ENCODE assay signal across 25 mouse cellular contexts in genomic region chr15:74225927-74226285, GRCm38 (mm10).
"Had no signal": no experiment of that assay in that cellular context is flagged by ENCODE, and none has a peak within 500 bp of the region (broad histone marks: within the 10 kb centered on the region; RNA-seq: fewer than 3 reads in every experiment).

No protein-coding gene starts in this region.

- H3K4me1 ChIP-seq: heart, embryonic 10.5 days; heart, embryonic 12.5 days; intestine, embryonic 15.5 days; kidney, embryonic 15.5 days; limb, embryonic 13.5 days; limb, embryonic 15.5 days; liver, embryonic 12.5 days had no signal

- H3K27me3 ChIP-seq: intestine, embryonic 15.5 days; liver, embryonic 12.5 days had no signal

- H3K4me3 ChIP-seq: gastrocnemius, adult 2 months; heart, embryonic 10.5 days; heart, embryonic 12.5 days; hindbrain, embryonic 13.5 days; intestine, embryonic 15.5 days; kidney, embryonic 15.5 days; layer of hippocampus, adult 2 months; limb, embryonic 13.5 days; limb, embryonic 15.5 days; liver, embryonic 12.5 days had no signal

- DNase-seq: gastrocnemius, adult 2 months; gastrocnemius, postnatal 25 days; heart, adult 18-20 months; heart, postnatal 10 days; heart, postnatal 4 days; kidney, adult 18-20 months; kidney, adult 8-10 months; kidney, postnatal 25 days; kidney, postnatal 4 days; layer of hippocampus, postnatal 36 days; left cerebral cortex, postnatal 4 days had no signal

- H3K36me3 ChIP-seq: heart, embryonic 10.5 days; heart, embryonic 12.5 days; hindbrain, embryonic 13.5 days; intestine, embryonic 15.5 days; kidney, embryonic 15.5 days; limb, embryonic 13.5 days; limb, embryonic 15.5 days; liver, embryonic 12.5 days had no signal

- H3K9me3 ChIP-seq: heart, embryonic 10.5 days; heart, embryonic 12.5 days; hindbrain, embryonic 13.5 days; intestine, embryonic 15.5 days; kidney, embryonic 15.5 days; limb, embryonic 13.5 days; limb, embryonic 15.5 days; liver, embryonic 12.5 days had no signal

- H3K4me2 ChIP-seq: heart, embryonic 12.5 days; hindbrain, embryonic 13.5 days; intestine, embryonic 15.5 days; kidney, embryonic 15.5 days; limb, embryonic 13.5 days; limb, embryonic 15.5 days; liver, embryonic 12.5 days had no signal

- H3K27ac ChIP-seq: gastrocnemius, adult 2 months; heart, embryonic 10.5 days; hindbrain, embryonic 13.5 days; intestine, embryonic 15.5 days; kidney, embryonic 15.5 days; kidney, postnatal 0 days; layer of hippocampus, adult 2 months; limb, embryonic 13.5 days; limb, embryonic 15.5 days; liver, embryonic 12.5 days; liver, embryonic 14.5 days had no signal

- H3K9ac ChIP-seq: heart, embryonic 12.5 days; hindbrain, embryonic 13.5 days; intestine, embryonic 15.5 days; kidney, embryonic 15.5 days; limb, embryonic 13.5 days; limb, embryonic 15.5 days; liver, embryonic 12.5 days; liver, embryonic 14.5 days had no signal

- ATAC-seq: hindbrain, embryonic 16.5 days; inflammation-experienced regulatory T-cells, adult 6 months; intestine, embryonic 15.5 days; intestine, postnatal 0 days; liver, embryonic 12.5 days had no signal
